Mouse (Mus musculus) embryonic facial prominence, embryonic 15.5 days (tissue): Measurements from ENCODE around the gene Zfp688. TPM values are rescaled to one million over a fixed set of nuclear protein-coding genes. Genes with fewer than 3 reads are reported as not detected.
"Not testable (repeated sequence)": the region's sequence is repeated elsewhere in the genome, so short reads cannot be mapped to it uniquely, and the experiment has no call there.

Experiments used
- ATAC-seq: fragments of 200-750 bp; cut with Nextera tagmentation; 2 replicates; pipeline ENCODE4 v1.8.0; 2017; ENCODE audit warnings: low read depth, moderate TSS enrichment; ENCODE audit not compliant: insufficient number of reproducible peaks, low FRiP score, low TSS enrichment
- H3K27ac ChIP-seq: fragments of 300-500 bp; sonication (generic); replicated peaks from 2 replicates; pipeline ENCODE4 v1.5.1; 2015; ENCODE audit warnings: mild to moderate bottlenecking, inconsistent platforms
- H3K27me3 ChIP-seq: fragments of 300-500 bp; sonication (generic); 2 replicates; pipeline ENCODE4 v1.6.1; 2015; ENCODE audit warnings: inconsistent platforms
- H3K36me3 ChIP-seq: fragments of 300-500 bp; sonication (generic); 2 replicates; pipeline ENCODE4 v1.6.1; 2015; ENCODE audit warnings: mild to moderate bottlenecking, inconsistent platforms
- H3K4me1 ChIP-seq: fragments of 300-500 bp; sonication (generic); 2 replicates; pipeline ENCODE4 v1.6.1; 2015; ENCODE audit warnings: inconsistent platforms
- H3K4me2 ChIP-seq: fragments of 300-500 bp; sonication (generic); replicated peaks from 2 replicates; pipeline ENCODE4 v1.6.1; 2015; ENCODE audit warnings: mild to moderate bottlenecking, inconsistent platforms
- H3K4me3 ChIP-seq: fragments of 300-500 bp; sonication (generic); replicated peaks from 2 replicates; pipeline ENCODE4 v1.5.1; 2015; ENCODE audit warnings: mild to moderate bottlenecking, inconsistent platforms
- H3K9ac ChIP-seq: fragments of 300-500 bp; sonication (generic); 2 replicates; pipeline ENCODE4 v1.6.1; 2015; ENCODE audit warnings: inconsistent platforms
- H3K9me3 ChIP-seq: fragments of 300-500 bp; sonication (generic); replicated peaks from 2 replicates; pipeline ENCODE4 v1.6.1; 2016; ENCODE audit warnings: inconsistent platforms
- WGBS: fragments of 180-500 bp; shearing (Covaris S2); methylation state at CpG from one replicate; pipeline ENCODE4 v1.1.7; 2015; 5-methylcytosine and 5-hydroxymethylcytosine counted together
- polyA plus RNA-seq: library from polyadenylated mRNA; unstranded; fragments of >200 nt; fragmentation: Nextera tagmentation; extraction: Ambion mirVana; gene quantifications from 2 replicates; pipeline ENCODE4 v1.2.1, GENCODE M21; 2015

The Zfp688 gene
- polyA plus RNA-seq, 1 experiment from 2014 or later, result 24.8 TPM

- H3K4me3 ChIP-seq, result peak within 1 kb of the TSS; percentile 58
- not testable (repeated sequence) for H3K4me1 ChIP-seq, H3K9me3 ChIP-seq, H3K27me3 ChIP-seq, H3K36me3 ChIP-seq
- H3K9ac ChIP-seq, result peak within 1 kb of the TSS; percentile 66
- H3K27ac ChIP-seq, result peak within 1 kb of the TSS; percentile 80
- WGBS, result 5% methylated on average over 40 of the region's 40 CpGs
- ATAC-seq, result peak; percentile 85
- H3K4me2 ChIP-seq, result peak within 1 kb of the TSS; percentile 91
Measured at GRCm38 (mm10) chr7:127406002-127406987, 15.6 kb downstream of the Zfp688 start, which contains the start of gene Zfp764. Zfp764 (minus strand) TSS chr7:127406822.

GRCm38 (mm10) chr7:127404101-127404500 is 17.8 kb downstream of the Zfp688 start:
- H3K36me3 ChIP-seq, H3K4me1 ChIP-seq, H3K27me3 ChIP-seq, H3K27ac ChIP-seq, H3K9me3 ChIP-seq, H3K4me2 ChIP-seq, ATAC-seq, H3K9ac ChIP-seq, H3K4me3 ChIP-seq: not testable (repeated sequence)
- 93% methylated on average over 6 of the region's 6 CpGs for WGBS

GRCm38 (mm10) chr7:127402980-127403379 is 18.9 kb downstream of the Zfp688 start:
- H3K4me3 ChIP-seq, result no peak overlapping the region
- 0 out of 2 replicates have a peak, but pooled peaks cover 3% of the 10 kb centered on the region for H3K4me1 ChIP-seq
- ATAC-seq, result no peak
- no peak overlapping the region for H3K4me2 ChIP-seq
- no peaks in the 10 kb centered on the region; the same call in 1 of the 2 replicates for H3K27me3 ChIP-seq
- no peak overlapping the region for H3K27ac ChIP-seq
- WGBS, result 49% methylated on average over 2 of the region's 2 CpGs
- peaks cover 5% of the 10 kb centered on the region; the same call in 1 of the 2 replicates for H3K36me3 ChIP-seq
- H3K9me3 ChIP-seq, result no peaks in the 10 kb centered on the region
- no peak overlapping the region for H3K9ac ChIP-seq

- 60% methylated on average over 3 of the region's 3 CpGs for whole genome bisulfite sequencing
Measured at GRCm38 (mm10) chr7:127400355-127400754, 21.5 kb downstream of the Zfp688 start.

GRCm38 (mm10) chr7:127393944-127394333 is 27.9 kb downstream of the Zfp688 start:
- Histone ChIP-seq H3K27me3 (0 out of 2 replicates have a peak, but pooled peaks cover 5% of the 10 kb centered on the region), H3K4me3 (peak overlapping the region; percentile 63), H3K4me1 (peaks cover 14% of the 10 kb centered on the region), H3K4me2 (peak overlapping the region; percentile 70), H3K27ac (peak overlapping the region; percentile 79), H3K9ac (peak overlapping the region; percentile 37; the same call in 1 of the 2 replicates), H3K9me3 (no peaks in the 10 kb centered on the region), H3K36me3 (peaks cover 15% of the 10 kb centered on the region; the same call in 1 of the 2 replicates)
- no peak for ATAC-seq
- WGBS, result 21% methylated on average over 7 of the region's 7 CpGs

More at GRCm38 (mm10) chr7:127400355-127400754, 21.5 kb downstream of the Zfp688 start:
- H3K9me3 ChIP-seq, result no peaks in the 10 kb centered on the region
- H3K27me3 ChIP-seq, result peaks cover 5% of the 10 kb centered on the region; the same call in 1 of the 2 replicates
- no peak for ATAC-seq
- no peak overlapping the region for H3K27ac ChIP-seq
- H3K4me1 ChIP-seq, result no peaks in the 10 kb centered on the region
- no peak overlapping the region for H3K9ac ChIP-seq
- H3K4me2 ChIP-seq, result no peak overlapping the region
- no peak overlapping the region for H3K4me3 ChIP-seq
- peaks cover 5% of the 10 kb centered on the region; the same call in 1 of the 2 replicates for H3K36me3 ChIP-seq

- H3K27me3 ChIP-seq, result 0 out of 2 replicates have a peak, but pooled peaks cover 5% of the 10 kb centered on the region
- peak within 1 kb of the TSS; percentile 70 for H3K4me2 ChIP-seq
- H3K9ac ChIP-seq, result peak within 1 kb of the TSS; percentile 58
- peaks cover 14% of the 10 kb centered on the region for H3K4me1 ChIP-seq
- WGBS, result under 1% methylated on average over 45 of the region's 45 CpGs
- peaks cover 15% of the 10 kb centered on the region; the same call in 1 of the 2 replicates for H3K36me3 ChIP-seq
- peak; percentile 90 for ATAC-seq
- no peaks in the 10 kb centered on the region for H3K9me3 ChIP-seq
- peak within 1 kb of the TSS; percentile 90 for H3K27ac ChIP-seq
- H3K4me3 ChIP-seq, result peak within 1 kb of the TSS; percentile 63
Measured at GRCm38 (mm10) chr7:127393157-127393943, 28.5 kb downstream of the Zfp688 start, which contains the start of gene E430018J23Rik. E430018J23Rik (minus strand) TSS chr7:127393629.

GRCm38 (mm10) chr7:127392251-127392824 is 29.5 kb downstream of the Zfp688 start:
- 82% methylated on average over 8 of the region's 8 CpGs for WGBS
- H3K9me3 ChIP-seq, result no peaks in the 10 kb centered on the region
- H3K4me3 ChIP-seq, result peak overlapping the region; percentile 63
- H3K4me1 ChIP-seq, result peaks cover 14% of the 10 kb centered on the region
- peak overlapping the region; percentile 70 for H3K4me2 ChIP-seq
- H3K27me3 ChIP-seq, result no peaks in the 10 kb centered on the region
- H3K27ac ChIP-seq, result no peak overlapping the region; the same call in 1 of the 2 replicates
- no peak for ATAC-seq
- peaks cover 15% of the 10 kb centered on the region; the same call in 1 of the 2 replicates for H3K36me3 ChIP-seq
- H3K9ac ChIP-seq, result no peak overlapping the region; the same call in 1 of the 2 replicates

GRCm38 (mm10) chr7:127391538-127391937 is 30.3 kb downstream of the Zfp688 start:
- H3K9ac ChIP-seq, result no peak overlapping the region
- H3K4me2 ChIP-seq, result no peak overlapping the region
- H3K4me3 ChIP-seq, result no peak overlapping the region
- no peak for ATAC-seq
- H3K9me3 ChIP-seq, result no peaks in the 10 kb centered on the region
- H3K36me3 ChIP-seq, result peaks cover 15% of the 10 kb centered on the region; the same call in 1 of the 2 replicates
- H3K27ac ChIP-seq, result no peak overlapping the region
- peaks cover 14% of the 10 kb centered on the region for H3K4me1 ChIP-seq
- WGBS, result 96% methylated on average over 16 of the region's 16 CpGs
- H3K27me3 ChIP-seq, result no peaks in the 10 kb centered on the region

GRCm38 (mm10) chr7:127390306-127390705 is 31.6 kb downstream of the Zfp688 start:
- no peak for ATAC-seq
- WGBS, result 80% methylated on average over 7 of the region's 7 CpGs

GRCm38 (mm10) chr7:127388201-127388600 is 33.7 kb downstream of the Zfp688 start:
- not testable (repeated sequence) for H3K4me3 ChIP-seq, H3K27me3 ChIP-seq, H3K9me3 ChIP-seq, H3K9ac ChIP-seq, H3K4me2 ChIP-seq, H3K27ac ChIP-seq, ATAC-seq, H3K4me1 ChIP-seq
- peaks cover 27% of the 10 kb centered on the region for H3K36me3 ChIP-seq

More at GRCm38 (mm10) chr7:127390306-127390705, 31.6 kb downstream of the Zfp688 start:
- Histone ChIP-seq H3K9ac (no peak overlapping the region), H3K27ac (no peak overlapping the region), H3K4me2 (no peak overlapping the region), H3K27me3 (no peaks in the 10 kb centered on the region), H3K36me3 (peaks cover 19% of the 10 kb centered on the region; the same call in 1 of the 2 replicates), H3K9me3 (no peaks in the 10 kb centered on the region), H3K4me1 (peaks cover 14% of the 10 kb centered on the region), H3K4me3 (no peak overlapping the region)
